Mouse (Mus musculus) midbrain, embryonic 16.5 days (tissue): Measurements from ENCODE around the gene Map2k5. TPM values are rescaled to one million over a fixed set of nuclear protein-coding genes. Genes with fewer than 3 reads are reported as not detected.
A peak's percentile ranks its signal among the peaks of the same experiment; 100 is the strongest.

Source experiments
- ATAC-seq: fragments of 200-750 bp; cut with Nextera tagmentation; 2 replicates; pipeline ENCODE4 v1.8.0; 2017; ENCODE audit warnings: moderate TSS enrichment
- H3K27ac ChIP-seq: fragments of 300-500 bp; sonication (generic); 2 replicates; pipeline ENCODE4 v1.5.1; 2014; ENCODE audit warnings: mild to moderate bottlenecking, low read length, mixed read lengths
- H3K27me3 ChIP-seq: fragments of 300-500 bp; sonication (generic); 2 replicates; pipeline ENCODE4 v1.6.1; 2014; ENCODE audit warnings: low read depth, low read length, mixed read lengths; ENCODE audit not compliant: control insufficient read depth, insufficient read depth
- H3K36me3 ChIP-seq: fragments of 300-500 bp; sonication (generic); 2 replicates; pipeline ENCODE4 v1.6.1; 2014; ENCODE audit warnings: mild to moderate bottlenecking, low read length, moderate library complexity, mixed read lengths; ENCODE audit not compliant: control insufficient read depth, insufficient read depth
- H3K4me1 ChIP-seq: fragments of 300-500 bp; sonication (generic); 2 replicates; pipeline ENCODE4 v1.6.1; 2014; ENCODE audit warnings: mild to moderate bottlenecking, low read length, mixed read lengths; ENCODE audit not compliant: control insufficient read depth, insufficient read depth
- H3K4me2 ChIP-seq: fragments of 300-500 bp; sonication (generic); 2 replicates; pipeline ENCODE4 v1.6.1; 2014; ENCODE audit warnings: mild to moderate bottlenecking, low read length, mixed read lengths
- H3K4me3 ChIP-seq: fragments of 300-500 bp; sonication (generic); 2 replicates; pipeline ENCODE4 v1.5.1; 2014; ENCODE audit warnings: low read depth, mild to moderate bottlenecking, low read length, moderate library complexity, mixed read lengths
- H3K9ac ChIP-seq: fragments of 300-500 bp; sonication (generic); 2 replicates; pipeline ENCODE4 v1.6.1; 2014; ENCODE audit warnings: low read depth, low read length, mixed read lengths
- H3K9me3 ChIP-seq: fragments of 300-500 bp; sonication (generic); replicated peaks from 2 replicates; pipeline ENCODE4 v1.6.1; 2014; ENCODE audit warnings: mild to moderate bottlenecking, low read length, mixed read lengths; ENCODE audit not compliant: control insufficient read depth, poor library complexity, severe bottlenecking
- WGBS: fragments of 180-500 bp; shearing (Covaris S2); extraction: QIAGEN DNeasy Blood & Tissue Kit; methylation state at CpG from one replicate; pipeline ENCODE4 v1.1.7; 2014; 5-methylcytosine and 5-hydroxymethylcytosine counted together
- polyA plus RNA-seq: library from polyadenylated mRNA; unstranded; fragments of >200 nt; fragmentation: Nextera tagmentation; extraction: Ambion mirVana; gene quantifications from 2 replicates; pipeline ENCODE4 v1.2.1, GENCODE M21; 2015

The Map2k5 gene
- polyA plus RNA-seq, 1 experiment from 2014 or later: 31.2 TPM

DNA sequence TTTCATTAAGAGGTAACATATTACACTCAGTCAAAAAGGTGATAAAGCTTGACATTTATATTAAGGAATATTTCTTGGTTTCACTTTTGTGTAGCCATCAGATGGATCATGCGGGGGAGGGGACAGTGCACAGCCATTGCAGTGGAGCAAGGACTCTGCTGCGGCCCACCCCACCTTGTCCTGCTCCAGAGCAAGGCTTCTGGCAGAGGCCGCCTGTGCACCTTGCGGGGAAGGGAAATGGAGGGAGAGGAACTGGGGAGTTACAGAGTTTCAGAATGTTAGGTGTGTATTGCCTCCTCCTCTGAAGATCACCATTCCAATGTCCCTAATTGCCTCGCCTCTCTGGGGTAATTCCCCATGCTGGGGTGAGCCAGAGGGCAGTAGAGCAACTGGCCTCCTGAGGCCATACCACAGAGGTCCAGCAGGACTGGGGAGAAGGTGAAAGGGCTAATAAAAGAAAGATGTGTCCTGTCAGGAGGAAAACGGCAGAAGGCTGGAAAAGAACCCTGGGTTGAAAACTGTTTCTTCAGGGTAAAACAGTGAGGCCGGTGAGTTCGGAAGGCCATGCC is 181.5 kb downstream of the Map2k5 start:
- no peak overlapping the region for H3K9ac ChIP-seq
- WGBS: 57% methylated on average over 8 of the region's 8 CpGs
- H3K4me1 ChIP-seq: peaks cover 4% of the 10 kb centered on the region; the same call in 1 of the 2 replicates
- H3K9me3 ChIP-seq: no peaks in the 10 kb centered on the region
- H3K4me2 ChIP-seq: no peak overlapping the region
- ATAC-seq: no peak
- H3K4me3 ChIP-seq: no peak overlapping the region
- H3K36me3 ChIP-seq: no peaks in the 10 kb centered on the region
- no peak overlapping the region for H3K27ac ChIP-seq
- no peaks in the 10 kb centered on the region for H3K27me3 ChIP-seq

DNA sequence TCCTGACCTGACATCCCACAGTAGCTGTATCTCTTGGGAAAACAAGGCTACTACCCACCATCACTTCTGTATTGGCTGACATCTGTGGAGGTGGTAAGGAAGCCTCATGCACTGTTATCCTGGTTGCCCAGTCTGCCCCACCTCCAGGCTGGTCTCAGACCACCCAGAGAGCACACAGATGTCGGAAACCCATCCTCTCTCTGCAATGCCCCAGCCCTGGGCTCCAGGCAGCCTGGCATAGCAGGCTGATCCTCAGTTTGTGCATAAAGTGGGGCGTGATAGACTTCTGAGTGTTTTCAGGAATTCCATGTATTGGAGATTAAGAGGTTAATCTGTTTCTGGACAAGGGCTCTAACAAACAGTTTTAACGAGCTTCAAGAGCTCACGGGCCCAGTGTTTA is 182.2 kb downstream of the Map2k5 start:
- Histone ChIP-seq H3K27me3 (no peaks in the 10 kb centered on the region), H3K9me3 (no peaks in the 10 kb centered on the region), H3K4me2 (no peak overlapping the region), H3K27ac (no peak overlapping the region), H3K4me3 (no peak overlapping the region), H3K4me1 (peaks cover 4% of the 10 kb centered on the region; the same call in 1 of the 2 replicates), H3K36me3 (no peaks in the 10 kb centered on the region), H3K9ac (no peak overlapping the region)
- 28% methylated on average over 4 of the region's 4 CpGs for WGBS
- no peak for ATAC-seq

DNA sequence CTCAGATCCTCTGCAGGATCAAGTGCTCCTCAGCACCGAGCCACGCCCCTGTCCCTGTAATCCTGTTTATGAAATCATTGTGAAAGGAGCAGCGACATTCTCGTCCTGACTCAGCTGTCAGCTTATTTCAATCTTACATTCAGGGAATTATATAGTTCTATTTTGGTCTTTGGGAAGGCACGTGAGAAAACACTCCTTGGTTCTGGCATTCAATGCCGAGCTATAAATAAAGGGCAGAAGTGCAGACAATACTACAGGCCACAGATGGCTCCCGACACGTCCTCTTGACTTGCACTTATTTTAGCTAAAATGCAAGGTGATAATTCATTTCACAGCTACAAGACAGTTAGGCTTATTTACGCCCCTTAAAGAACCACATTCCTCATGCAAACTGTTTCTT is 182.9 kb downstream of the Map2k5 start:
- WGBS: 49% methylated on average over 9 of the region's 9 CpGs

DNA sequence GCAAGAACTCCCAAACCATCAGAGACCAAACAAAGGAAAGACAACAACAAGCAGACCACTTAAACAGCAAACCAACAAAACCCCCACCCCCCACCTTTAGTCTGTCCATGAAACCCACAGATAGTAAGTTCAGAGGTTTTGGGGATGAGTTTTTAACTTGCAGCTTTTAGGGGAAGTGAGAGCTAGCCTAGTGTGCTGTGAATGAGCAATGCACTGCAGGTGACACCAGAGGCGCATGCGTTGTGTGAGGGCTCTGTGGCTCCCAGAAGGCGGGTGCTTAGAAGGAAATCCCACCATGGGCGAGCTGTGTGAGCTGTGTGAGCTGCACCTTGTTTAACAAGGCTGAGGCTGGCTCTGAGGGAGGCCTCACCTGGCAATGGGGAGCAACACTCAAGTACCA is 184.9 kb downstream of the Map2k5 start:
- Histone ChIP-seq H3K9me3 (no peaks in the 10 kb centered on the region), H3K4me1 (peaks cover 5% of the 10 kb centered on the region), H3K9ac (no peak overlapping the region), H3K4me3 (no peak overlapping the region), H3K36me3 (no peaks in the 10 kb centered on the region), H3K27me3 (no peaks in the 10 kb centered on the region), H3K4me2 (no peak overlapping the region), H3K27ac (no peak overlapping the region)
- ATAC-seq: no peak
- WGBS: 62% methylated on average over 4 of the region's 4 CpGs

More for the DNA sequence above, 182.9 kb downstream of the Map2k5 start:
- no peaks in the 10 kb centered on the region for H3K36me3 ChIP-seq
- no peak overlapping the region for H3K27ac ChIP-seq
- H3K4me3 ChIP-seq: no peak overlapping the region
- no peak overlapping the region for H3K4me2 ChIP-seq
- no peak overlapping the region for H3K9ac ChIP-seq
- H3K4me1 ChIP-seq: peaks cover 4% of the 10 kb centered on the region; the same call in 1 of the 2 replicates
- no peak for ATAC-seq
- H3K9me3 ChIP-seq: no peaks in the 10 kb centered on the region
- no peaks in the 10 kb centered on the region for H3K27me3 ChIP-seq

DNA sequence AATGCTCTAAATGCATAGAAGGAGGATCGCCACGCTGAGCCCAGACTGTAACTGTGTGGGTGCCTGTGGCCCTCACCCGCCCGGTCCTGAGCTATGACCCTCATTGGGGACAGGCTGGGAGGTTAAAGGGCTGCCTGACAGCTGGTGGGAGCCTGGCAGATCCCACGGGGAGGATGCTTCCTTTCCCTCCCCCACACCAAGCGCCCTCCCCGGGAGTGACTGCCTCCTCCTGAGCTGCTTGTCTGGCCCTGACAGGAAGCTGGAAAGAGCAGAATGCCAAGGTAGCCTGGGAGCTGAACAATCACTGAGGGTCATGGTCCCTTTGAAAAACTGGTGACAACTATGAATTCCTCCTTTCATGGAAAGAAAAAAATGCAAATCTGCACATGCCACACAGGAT is 190.4 kb downstream of the Map2k5 start:
- ATAC-seq: no peak
- H3K4me1 ChIP-seq: peaks cover 20% of the 10 kb centered on the region
- H3K36me3 ChIP-seq: no peaks in the 10 kb centered on the region
- 0 out of 2 replicates have a peak overlapping the region, but pooled peaks have one; percentile 6 for H3K9ac ChIP-seq
- WGBS: 16% methylated on average over 7 of the region's 7 CpGs
- no peaks in the 10 kb centered on the region; the same call in 1 of the 2 replicates for H3K27me3 ChIP-seq
- no peak overlapping the region for H3K27ac ChIP-seq
- no peak overlapping the region for H3K4me3 ChIP-seq
- H3K9me3 ChIP-seq: no peaks in the 10 kb centered on the region
- 0 out of 2 replicates have a peak overlapping the region, but pooled peaks have one; percentile 17 for H3K4me2 ChIP-seq

DNA sequence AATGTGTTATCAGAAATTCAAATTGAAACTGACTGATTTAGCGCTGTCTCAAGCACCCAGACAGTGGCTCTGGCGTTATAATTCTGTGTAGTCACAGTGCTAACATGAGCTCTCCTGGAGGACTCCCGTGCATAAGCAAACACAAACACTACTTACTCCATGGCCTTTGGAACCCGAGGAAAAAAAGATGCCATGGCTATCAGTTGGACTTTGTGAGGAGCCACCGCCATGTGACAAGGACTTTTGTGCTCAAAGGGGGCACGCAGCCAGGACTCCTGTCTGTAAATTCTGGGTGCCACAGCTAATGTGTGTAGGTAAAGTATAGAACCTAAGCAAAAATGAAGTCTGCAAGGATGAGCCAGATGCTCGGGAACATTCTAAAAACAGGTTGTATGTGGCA is 192.5 kb downstream of the Map2k5 start:
- H3K27ac ChIP-seq: no peak overlapping the region
- no peaks in the 10 kb centered on the region; the same call in 1 of the 2 replicates for H3K27me3 ChIP-seq
- no peak overlapping the region for H3K9ac ChIP-seq
- peaks cover 32% of the 10 kb centered on the region for H3K4me1 ChIP-seq
- ATAC-seq: no peak
- no peaks in the 10 kb centered on the region for H3K36me3 ChIP-seq
- no peak overlapping the region for H3K4me2 ChIP-seq
- 75% methylated on average over 7 of the region's 7 CpGs for WGBS
- no peaks in the 10 kb centered on the region for H3K9me3 ChIP-seq
- H3K4me3 ChIP-seq: no peak overlapping the region

DNA sequence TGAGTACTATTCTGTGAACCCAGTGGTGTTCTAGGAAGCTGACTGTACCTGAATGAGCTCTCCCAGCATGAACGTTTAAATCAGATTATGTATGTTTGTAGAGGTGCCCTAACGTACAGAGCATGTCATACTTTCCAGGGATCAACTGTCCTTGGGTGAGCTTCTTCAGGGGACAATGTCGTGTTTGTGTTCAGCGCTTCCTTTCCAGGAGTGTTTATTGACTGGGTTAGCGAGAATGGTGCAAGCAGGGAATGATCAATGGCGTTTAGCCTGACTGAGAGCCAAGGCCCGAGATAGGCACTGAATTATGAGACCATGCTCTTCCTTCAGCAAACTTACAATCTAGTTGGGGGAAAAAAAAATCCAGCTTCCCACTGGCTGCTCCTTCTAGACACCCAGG is 193.8 kb downstream of the Map2k5 start:
- H3K4me3 ChIP-seq: no peak overlapping the region
- H3K9ac ChIP-seq: no peak overlapping the region
- no peak for ATAC-seq
- WGBS: 69% methylated on average over 7 of the region's 7 CpGs
- no peaks in the 10 kb centered on the region for H3K9me3 ChIP-seq
- peaks cover 32% of the 10 kb centered on the region for H3K4me1 ChIP-seq
- no peak overlapping the region for H3K27ac ChIP-seq
- no peaks in the 10 kb centered on the region for H3K36me3 ChIP-seq
- no peak overlapping the region for H3K4me2 ChIP-seq
- H3K27me3 ChIP-seq: peaks cover 9% of the 10 kb centered on the region

DNA sequence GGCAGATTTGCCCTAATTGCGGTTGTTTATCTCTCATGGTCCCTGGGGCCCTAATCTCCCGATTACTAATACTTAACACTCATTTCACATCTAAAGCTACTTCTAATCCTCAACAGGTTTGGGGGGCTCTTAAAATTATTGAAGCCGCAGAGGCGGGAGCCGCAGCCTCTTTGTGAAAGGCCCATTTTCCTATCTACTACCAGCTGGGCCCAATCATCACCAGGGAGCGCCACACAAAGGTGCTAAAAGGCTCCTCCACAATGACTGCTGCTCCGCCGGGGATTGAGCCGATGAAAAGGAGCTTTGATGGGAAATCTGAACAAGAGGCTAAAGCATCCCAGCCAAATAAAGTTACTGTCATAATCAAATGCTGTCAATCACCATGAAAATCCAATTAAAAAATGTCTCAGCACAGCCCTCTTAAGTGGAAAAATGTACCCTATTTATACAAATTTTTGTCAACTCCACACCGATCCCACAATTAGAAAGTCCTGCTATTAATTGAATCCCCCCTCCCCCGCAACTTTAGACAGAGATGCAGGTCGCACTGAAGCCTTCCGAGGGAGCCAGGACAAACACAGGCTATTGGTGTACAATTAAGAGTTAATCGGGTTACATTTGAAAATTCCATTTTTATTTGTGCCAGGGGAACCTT is 195.3 kb downstream of the Map2k5 start:
- no peak for ATAC-seq
- no peaks in the 10 kb centered on the region for H3K36me3 ChIP-seq
- H3K9ac ChIP-seq: no peak overlapping the region
- no peak overlapping the region for H3K4me3 ChIP-seq
- no peak overlapping the region for H3K4me2 ChIP-seq
- H3K27ac ChIP-seq: no peak overlapping the region
- WGBS: 10% methylated on average over 14 of the region's 14 CpGs
- no peaks in the 10 kb centered on the region for H3K9me3 ChIP-seq
- H3K4me1 ChIP-seq: peaks cover 25% of the 10 kb centered on the region
- H3K27me3 ChIP-seq: peaks cover 9% of the 10 kb centered on the region

DNA sequence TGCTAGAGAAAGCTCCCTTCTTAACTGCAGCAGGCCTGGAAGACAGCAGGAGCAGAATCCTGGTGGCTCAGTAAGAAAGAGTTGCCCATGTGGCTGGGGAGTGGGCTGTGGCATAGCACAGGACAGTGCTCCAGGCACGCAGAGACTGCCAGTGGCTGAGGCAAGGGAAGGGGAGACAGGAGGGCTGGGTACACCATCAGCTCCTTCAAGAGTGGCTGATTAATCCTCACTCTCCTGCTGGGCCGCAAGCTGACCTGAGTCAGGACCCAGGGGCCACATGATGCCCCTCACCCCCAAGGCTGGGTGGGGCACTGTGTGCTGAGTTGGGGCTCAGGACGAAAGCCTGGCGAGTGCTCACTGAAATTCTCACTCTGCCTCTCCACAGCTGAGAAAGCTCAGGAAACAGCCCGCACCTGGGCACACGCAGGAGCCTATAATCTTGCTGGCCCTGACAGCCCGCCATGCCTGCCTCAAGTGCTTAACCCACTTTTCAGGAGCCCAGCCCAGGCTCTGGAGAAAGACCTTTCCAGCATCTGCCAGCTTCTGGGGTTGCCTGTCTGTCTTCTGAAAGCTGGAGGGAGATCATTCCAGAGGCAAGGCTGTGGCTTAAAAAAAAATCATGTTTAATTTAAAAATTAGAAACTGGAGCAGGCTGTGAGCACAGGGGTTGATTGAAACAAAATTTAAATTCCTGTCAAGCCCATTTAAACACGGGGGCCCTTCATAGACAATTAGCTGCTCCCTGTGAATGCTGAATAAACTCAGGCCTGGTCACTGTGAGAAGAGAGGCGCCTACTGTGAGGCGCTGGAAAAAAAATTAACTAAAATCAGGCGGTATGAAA is 196.1 kb downstream of the Map2k5 start:
- no peak for ATAC-seq
- H3K4me2 ChIP-seq: no peak overlapping the region

More for the DNA sequence above, 196.1 kb downstream of the Map2k5 start:
- Histone ChIP-seq H3K4me3 (no peak overlapping the region), H3K36me3 (no peaks in the 10 kb centered on the region), H3K27me3 (peaks cover 9% of the 10 kb centered on the region), H3K9ac (no peak overlapping the region), H3K4me1 (peaks cover 20% of the 10 kb centered on the region), H3K9me3 (no peaks in the 10 kb centered on the region), H3K27ac (no peak overlapping the region)
- WGBS: 23% methylated on average over 11 of the region's 11 CpGs
